In the genomic region with DNA sequence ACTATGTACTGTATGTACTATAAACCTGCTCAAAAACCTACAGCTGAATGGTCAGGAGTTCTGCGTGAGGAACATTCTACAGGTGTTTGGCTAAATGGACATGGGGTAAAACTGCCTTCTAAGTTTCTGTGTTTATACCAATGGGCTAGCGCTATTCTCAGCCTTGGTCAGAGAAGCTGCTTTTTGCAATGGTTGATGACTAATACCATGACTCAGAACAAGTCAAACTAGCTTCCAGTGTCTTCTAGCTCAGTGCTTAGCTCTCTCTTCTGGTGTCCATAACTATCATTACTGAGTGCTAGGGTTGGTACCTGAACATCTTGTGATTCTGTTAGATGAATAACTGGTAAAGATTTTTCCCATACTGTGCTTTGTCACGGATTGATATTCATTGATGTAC, we compare ENCODE assay signal across 28 mouse cellular contexts. TPM values are rescaled to one million over a fixed set of nuclear protein-coding genes. Genes with fewer than 3 reads are reported as not detected.
"Had no signal": no experiment of that assay in that cellular context is flagged by ENCODE, and none has a peak within 500 bp of the region (broad histone marks: within the 10 kb centered on the region; RNA-seq: fewer than 3 reads in every experiment).

No protein-coding gene starts in this region.

- H3K9ac ChIP-seq: limb, embryonic 13.5 days; liver, embryonic 12.5 days; liver, embryonic 15.5 days; lung, embryonic 15.5 days; midbrain, embryonic 12.5 days; midbrain, embryonic 15.5 days; neural tube, embryonic 13.5 days; stomach, embryonic 15.5 days had no signal

- H3K36me3 ChIP-seq: limb, embryonic 10.5 days; limb, embryonic 13.5 days; liver, embryonic 12.5 days; liver, embryonic 15.5 days; lung, embryonic 15.5 days; midbrain, embryonic 12.5 days; midbrain, embryonic 15.5 days; neural tube, embryonic 13.5 days; stomach, embryonic 15.5 days had no signal

- H3K9me3 ChIP-seq: limb, embryonic 10.5 days; limb, embryonic 13.5 days; liver, embryonic 12.5 days; liver, embryonic 15.5 days; lung, embryonic 15.5 days; midbrain, embryonic 12.5 days; midbrain, embryonic 15.5 days; neural tube, embryonic 13.5 days; stomach, embryonic 15.5 days had no signal

- H3K27ac ChIP-seq: limb, embryonic 10.5 days; limb, embryonic 13.5 days; liver, embryonic 12.5 days; liver, embryonic 15.5 days; lung, embryonic 15.5 days; midbrain, embryonic 12.5 days; midbrain, embryonic 15.5 days; neural tube, embryonic 13.5 days; stomach, embryonic 15.5 days had no signal

- H3K4me3 ChIP-seq: limb, embryonic 10.5 days; limb, embryonic 13.5 days; liver, embryonic 12.5 days; liver, embryonic 15.5 days; lung, embryonic 15.5 days; midbrain, embryonic 12.5 days; midbrain, embryonic 15.5 days; neural tube, embryonic 13.5 days; stomach, embryonic 15.5 days had no signal

- H3K27me3 ChIP-seq: limb, embryonic 13.5 days; liver, embryonic 12.5 days; liver, embryonic 15.5 days; lung, embryonic 15.5 days; midbrain, embryonic 12.5 days; midbrain, embryonic 15.5 days; neural tube, embryonic 13.5 days; stomach, embryonic 15.5 days had no signal

- H3K4me1 ChIP-seq: limb, embryonic 13.5 days; liver, embryonic 12.5 days; liver, embryonic 15.5 days; midbrain, embryonic 12.5 days; midbrain, embryonic 15.5 days; neural tube, embryonic 13.5 days; stomach, embryonic 15.5 days had no signal

- ATAC-seq: liver, embryonic 12.5 days; midbrain, embryonic 15.5 days had no signal

- DNase-seq: kidney, adult 9 months; kidney, postnatal 14 days; kidney, postnatal 4 days; layer of hippocampus, adult 9-11 months; liver; lung, adult 18-20 months; lung, postnatal 10 days; lung, postnatal 4 days; retina, postnatal 1 day; right cerebral cortex, postnatal 25 days; spleen, adult 18-20 months; thymus, postnatal 4 days had no signal

- H3K4me2 ChIP-seq: limb, embryonic 13.5 days; liver, embryonic 12.5 days; liver, embryonic 15.5 days; lung, embryonic 15.5 days; midbrain, embryonic 12.5 days; midbrain, embryonic 15.5 days; neural tube, embryonic 13.5 days; stomach, embryonic 15.5 days had no signal

RNA-seq across cellular contexts. Expression of a gene that starts 17.1 kb away (rescaled TPM):
- total RNA-seq: layer of hippocampus, adult 18-20 months; layer of hippocampus, postnatal 25 days; left cerebral cortex, adult 18-20 months; left cerebral cortex, postnatal 25 days; megakaryocyte progenitor cell, adult 5-6 weeks; megakaryocyte-erythroid progenitor cell, adult 5-6 weeks; neutrophil, adult 5-6 weeks had no signal
- polyA plus RNA-seq: limb, embryonic 10.5 days; limb, embryonic 13.5 days; liver, embryonic 12.5 days; liver, embryonic 15.5 days; lung, embryonic 15.5 days; midbrain, embryonic 12.5 days; midbrain, embryonic 15.5 days; neural tube, embryonic 13.5 days; stomach, embryonic 15.5 days had no signal

RNA-seq across cellular contexts. Expression of a gene that starts 43.5 kb away (rescaled TPM):
- total RNA-seq: megakaryocyte-erythroid progenitor cell, adult 5-6 weeks had no signal
